Mouse (Mus musculus) forebrain, embryonic 14.5 days (tissue): ENCODE results near the gene Rufy4. TPM values are rescaled to one million over a fixed set of nuclear protein-coding genes. Genes with fewer than 3 reads are reported as not detected.

Experiments
- ATAC-seq: fragments of 200-750 bp; cut with Nextera tagmentation; 2 replicates; pipeline ENCODE4 v1.8.0; 2017; ENCODE audit warnings: mild to moderate bottlenecking, moderate library complexity
- DNase-seq: peaks from one replicate; pipeline ENCODE4 v3.0.0-alpha.2; 2015; ENCODE audit warnings: low spot score
- H3K27ac ChIP-seq: fragments of 300-500 bp; sonication (generic); 2 replicates; pipeline ENCODE4 v1.5.1; 2014; ENCODE audit warnings: low read depth, mild to moderate bottlenecking, control low read depth, low read length, moderate library complexity
- H3K27me3 ChIP-seq: fragments of 300-500 bp; sonication (generic); replicated peaks from 2 replicates; pipeline ENCODE4 v1.6.1; 2014; ENCODE audit warnings: low read length, control low read depth, mixed read lengths; ENCODE audit not compliant: control insufficient read depth, insufficient read depth
- H3K36me3 ChIP-seq: fragments of 300-500 bp; sonication (generic); 2 replicates; pipeline ENCODE4 v1.6.1; 2014; ENCODE audit warnings: low read length, control low read depth; ENCODE audit not compliant: control insufficient read depth, insufficient read depth
- H3K4me1 ChIP-seq: fragments of 300-500 bp; sonication (generic); 2 replicates; pipeline ENCODE4 v1.6.1; 2014; ENCODE audit warnings: antibody characterized with exemption, low read length, control low read depth; ENCODE audit not compliant: control insufficient read depth, insufficient read depth
- H3K4me2 ChIP-seq: fragments of 300-500 bp; sonication (generic); 2 replicates; pipeline ENCODE4 v1.6.1; 2014; ENCODE audit warnings: mild to moderate bottlenecking, control low read depth, low read length
- H3K4me3 ChIP-seq: fragments of 300-500 bp; sonication (generic); 2 replicates; pipeline ENCODE4 v1.5.1; 2014; ENCODE audit warnings: low read depth, low read length, control low read depth
- H3K9ac ChIP-seq: fragments of 300-500 bp; sonication (generic); 2 replicates; pipeline ENCODE4 v1.6.1; 2014; ENCODE audit warnings: mild to moderate bottlenecking, low read length, control low read depth, moderate library complexity
- H3K9me3 ChIP-seq: fragments of 300-500 bp; sonication (generic); replicated peaks from 2 replicates; pipeline ENCODE4 v1.6.1; 2016; ENCODE audit warnings: low read length, control low read depth, mixed read lengths; ENCODE audit not compliant: control insufficient read depth
- WGBS: fragments of 180-500 bp; shearing (Covaris S2); extraction: QIAGEN DNeasy Blood & Tissue Kit; methylation state at CpG from one replicate; pipeline ENCODE4 v1.1.7; 2014; 5-methylcytosine and 5-hydroxymethylcytosine counted together
- polyA plus RNA-seq: library from polyadenylated mRNA; unstranded; fragments of >200 nt; fragmentation: Nextera tagmentation; extraction: Ambion mirVana; gene quantifications from 2 replicates; pipeline ENCODE4 v1.2.1, GENCODE M21; 2014

Rufy4 gene
- polyA plus RNA-seq, 1 experiment from 2014 or later = 0.24 TPM

GRCm38 (mm10) chr1:74098004-74099000 lies 27.0 kb upstream of the Rufy4 start:
- Histone ChIP-seq H3K27ac (peak overlapping the region; percentile 88), H3K9ac (peak overlapping the region; percentile 78), H3K4me3 (peak overlapping the region; percentile 54), H3K4me2 (peak overlapping the region; percentile 90), H3K9me3 (no peaks in the 10 kb centered on the region), H3K36me3 (no peaks in the 10 kb centered on the region), H3K4me1 (peaks cover 29% of the 10 kb centered on the region), H3K27me3 (0 out of 2 replicates have a peak, but pooled peaks cover 4% of the 10 kb centered on the region)
- ATAC-seq (peak; percentile 76), DNase-seq (peak; percentile 85)
- WGBS = under 1% methylated on average over 56 of the region's 58 CpGs

GRCm38 (mm10) chr1:74099001-74099435 lies 26.3 kb upstream of the Rufy4 start:
- Histone ChIP-seq H3K4me2 (peak overlapping the region; percentile 90), H3K27me3 (0 out of 2 replicates have a peak, but pooled peaks cover 4% of the 10 kb centered on the region), H3K27ac (peak overlapping the region; percentile 88), H3K9ac (peak overlapping the region; percentile 78), H3K9me3 (no peaks in the 10 kb centered on the region), H3K36me3 (no peaks in the 10 kb centered on the region), H3K4me1 (peaks cover 35% of the 10 kb centered on the region), H3K4me3 (peak overlapping the region; percentile 54)
- DNase-seq = peak; percentile 76
- WGBS = 0% methylated on average over 13 of the region's 14 CpGs
- ATAC-seq = no peak

- under 1% methylated on average over 6 of the region's 6 CpGs for WGBS
- ATAC-seq = peak; percentile 89
- H3K9me3 ChIP-seq = no peaks in the 10 kb centered on the region
- H3K4me2 ChIP-seq = peak overlapping the region; percentile 19; the same call in 1 of the 2 replicates
- H3K9ac ChIP-seq = 0 out of 2 replicates have a peak overlapping the region, but pooled peaks have one; percentile 38
- H3K27ac ChIP-seq = peak overlapping the region; percentile 89
- H3K36me3 ChIP-seq = no peaks in the 10 kb centered on the region
- H3K4me1 ChIP-seq = peaks cover 29% of the 10 kb centered on the region
- H3K27me3 ChIP-seq = no peaks in the 10 kb centered on the region
- DNase-seq = peak; percentile 88
- no peak overlapping the region for H3K4me3 ChIP-seq
Observed at GRCm38 (mm10) chr1:74103654-74104353, 21.5 kb upstream of the Rufy4 start.

GRCm38 (mm10) chr1:74105660-74106059 lies 19.7 kb upstream of the Rufy4 start:
- H3K9me3 ChIP-seq = no peaks in the 10 kb centered on the region
- no peak for DNase-seq
- H3K4me1 ChIP-seq = peaks cover 37% of the 10 kb centered on the region
- no peak overlapping the region for H3K27ac ChIP-seq
- H3K4me2 ChIP-seq = no peak overlapping the region
- 79% methylated on average over 4 of the region's 4 CpGs for WGBS
- no peak for ATAC-seq
- H3K9ac ChIP-seq = no peak overlapping the region
- no peaks in the 10 kb centered on the region for H3K27me3 ChIP-seq
- no peaks in the 10 kb centered on the region for H3K36me3 ChIP-seq
- no peak overlapping the region for H3K4me3 ChIP-seq

GRCm38 (mm10) chr1:74106214-74106613 lies 19.1 kb upstream of the Rufy4 start:
- no peaks in the 10 kb centered on the region for H3K9me3 ChIP-seq
- DNase-seq = no peak
- no peak overlapping the region for H3K4me2 ChIP-seq
- no peaks in the 10 kb centered on the region for H3K36me3 ChIP-seq
- peaks cover 43% of the 10 kb centered on the region for H3K4me1 ChIP-seq
- no peak overlapping the region for H3K9ac ChIP-seq
- H3K27me3 ChIP-seq = no peaks in the 10 kb centered on the region
- H3K27ac ChIP-seq = no peak overlapping the region
- H3K4me3 ChIP-seq = no peak overlapping the region
- ATAC-seq = no peak
- 77% methylated on average over 6 of the region's 6 CpGs for WGBS

GRCm38 (mm10) chr1:74107931-74108618 lies 17.3 kb upstream of the Rufy4 start:
- DNase-seq (no peak), ATAC-seq (no peak)
- Histone ChIP-seq H3K4me3 (no peak overlapping the region), H3K9me3 (no peaks in the 10 kb centered on the region), H3K4me2 (no peak overlapping the region), H3K9ac (no peak overlapping the region), H3K4me1 (peaks cover 47% of the 10 kb centered on the region), H3K27ac (no peak overlapping the region), H3K27me3 (no peaks in the 10 kb centered on the region), H3K36me3 (no peaks in the 10 kb centered on the region)
- WGBS = 80% methylated on average over 4 of the region's 5 CpGs

GRCm38 (mm10) chr1:74109670-74110069 lies 15.7 kb upstream of the Rufy4 start:
- 61% methylated on average over 2 of the region's 2 CpGs for WGBS
- no peak overlapping the region for H3K4me3 ChIP-seq
- no peak for DNase-seq
- H3K4me2 ChIP-seq = no peak overlapping the region
- no peaks in the 10 kb centered on the region for H3K9me3 ChIP-seq
- no peaks in the 10 kb centered on the region for H3K36me3 ChIP-seq
- H3K4me1 ChIP-seq = peaks cover 33% of the 10 kb centered on the region
- no peak for ATAC-seq
- H3K27me3 ChIP-seq = no peaks in the 10 kb centered on the region
- H3K9ac ChIP-seq = no peak overlapping the region
- H3K27ac ChIP-seq = no peak overlapping the region

- H3K4me3 ChIP-seq = no peak overlapping the region
Observed at GRCm38 (mm10) chr1:74110932-74111695, 14.2 kb upstream of the Rufy4 start.

More at GRCm38 (mm10) chr1:74110932-74111695, 14.2 kb upstream of the Rufy4 start:
- Histone ChIP-seq H3K9me3 (no peaks in the 10 kb centered on the region), H3K27me3 (no peaks in the 10 kb centered on the region), H3K9ac (no peak overlapping the region), H3K4me1 (peaks cover 29% of the 10 kb centered on the region), H3K27ac (peak overlapping the region; percentile 79), H3K4me2 (peak overlapping the region; percentile 24; the same call in 1 of the 2 replicates), H3K36me3 (no peaks in the 10 kb centered on the region)
- DNase-seq (peak; percentile 83), ATAC-seq (peak; percentile 93)
- 8% methylated on average over 8 of the region's 8 CpGs for WGBS
